Mouse (Mus musculus): ENCODE data around the gene Ssx9.

The Ssx9 gene

GRCm38 (mm10) chrX:8748132-8748531, at the start of gene Ssx9:
TSS of gene Ssx9 (plus strand) at chrX:8748432.
- 63% methylated on average over 2 of the region's 2 CpGs for WGBS

DNA sequence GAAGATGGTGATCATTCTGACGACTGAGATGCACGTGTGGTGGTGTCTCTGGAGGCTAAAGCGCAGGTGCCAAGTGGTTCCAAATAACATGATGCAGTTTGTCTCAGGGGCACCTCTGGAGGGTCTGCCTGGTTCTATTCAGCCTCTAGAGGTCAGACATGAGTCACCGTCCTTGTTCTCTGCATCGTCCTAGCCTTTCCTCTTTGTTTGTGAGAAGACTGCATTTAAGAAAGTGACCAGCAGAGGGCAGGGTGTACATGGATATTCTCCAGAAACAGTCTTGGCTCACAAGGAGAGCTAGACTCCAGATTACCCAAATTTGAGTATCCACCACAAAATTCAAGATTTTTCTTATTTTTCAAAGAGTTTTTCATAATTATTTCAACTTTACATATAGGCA, 15.3 kb upstream of the Ssx9 start:
- 39% methylated on average over 5 of the region's 5 CpGs for WGBS

DNA sequence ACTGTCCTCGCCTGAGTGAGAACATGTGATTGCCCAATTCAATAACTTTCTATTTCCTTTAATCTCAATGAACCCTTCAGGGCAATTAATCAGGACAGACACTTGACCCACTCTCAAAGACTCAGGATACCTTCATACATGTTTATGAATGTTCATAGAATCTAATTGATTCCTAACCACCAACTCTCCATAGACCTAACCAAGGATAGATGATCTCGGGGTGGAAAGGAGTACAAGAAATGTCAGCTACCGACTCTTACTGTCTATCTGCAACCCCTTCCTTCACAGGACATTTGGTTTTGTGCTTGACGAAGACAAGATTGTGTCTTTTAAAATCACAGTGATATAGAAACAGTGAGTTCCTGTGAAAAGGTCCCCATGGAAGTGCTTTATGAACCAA, 55.2 kb downstream of the Ssx9 start, which contains the start of gene Ssxb5:
Gene Ssxb5, plus strand, starts transcription at position 301 of the 400 bp plus-strand sequence.
- WGBS = 81% methylated on average over 4 of the region's 4 CpGs

All from cerebral cortex, adult 2 months (tissue).